Mouse (Mus musculus) limb, embryonic 12.5 days (tissue): ENCODE measurements around the gene Slc35e3. TPM values are rescaled to one million over a fixed set of nuclear protein-coding genes. Genes with fewer than 3 reads are reported as not detected.
"Not testable (repeated sequence)": the region's sequence is repeated elsewhere in the genome, so short reads cannot be mapped to it uniquely, and the experiment has no call there.

Experiments
- ATAC-seq: fragments of 200-750 bp; cut with Nextera tagmentation; 2 replicates; pipeline ENCODE4 v1.8.0; 2017; ENCODE audit warnings: low read depth, moderate TSS enrichment; ENCODE audit not compliant: insufficient number of reproducible peaks, insufficient read depth, low FRiP score, low TSS enrichment
- H3K27ac ChIP-seq: fragments of 300-500 bp; sonication (generic); 2 replicates; pipeline ENCODE4 v1.5.1; 2016; ENCODE audit warnings: mild to moderate bottlenecking, moderate library complexity
- H3K27me3 ChIP-seq: fragments of 300-500 bp; sonication (generic); 2 replicates; pipeline ENCODE4 v1.6.1; 2016; ENCODE audit warnings: mild to moderate bottlenecking, moderate library complexity
- H3K36me3 ChIP-seq: fragments of 300-500 bp; sonication (generic); 2 replicates; pipeline ENCODE4 v1.6.1; 2016; ENCODE audit warnings: mild to moderate bottlenecking, moderate library complexity
- H3K4me1 ChIP-seq: fragments of 300-500 bp; sonication (generic); replicated peaks from 2 replicates; pipeline ENCODE4 v1.6.1; 2016
- H3K4me2 ChIP-seq: fragments of 300-500 bp; sonication (generic); 2 replicates; pipeline ENCODE4 v1.6.1; 2016; ENCODE audit warnings: mild to moderate bottlenecking, moderate library complexity
- H3K4me3 ChIP-seq: fragments of 300-500 bp; sonication (generic); replicated peaks from 2 replicates; pipeline ENCODE4 v1.5.1; 2016; ENCODE audit warnings: mild to moderate bottlenecking
- H3K9ac ChIP-seq: fragments of 300-500 bp; sonication (generic); replicated peaks from 2 replicates; pipeline ENCODE4 v1.6.1; 2016; ENCODE audit warnings: mild to moderate bottlenecking, moderate library complexity
- H3K9me3 ChIP-seq: fragments of 300-500 bp; sonication (generic); 2 replicates; pipeline ENCODE4 v1.6.1; 2016; ENCODE audit warnings: mild to moderate bottlenecking, moderate library complexity
- WGBS: fragments of 180-500 bp; shearing (Covaris S2); methylation state at CpG from one replicate; pipeline ENCODE4 v1.1.7; 2016; 5-methylcytosine and 5-hydroxymethylcytosine counted together
- polyA plus RNA-seq: library from polyadenylated mRNA; unstranded; fragments of >200 nt; fragmentation: Nextera tagmentation; extraction: Ambion mirVana; gene quantifications from 2 replicates; pipeline ENCODE4 v1.2.1, GENCODE M21; 2016

Slc35e3 gene
- polyA plus RNA-seq, 1 experiment from 2014 or later, result 43.8 TPM

DNA sequence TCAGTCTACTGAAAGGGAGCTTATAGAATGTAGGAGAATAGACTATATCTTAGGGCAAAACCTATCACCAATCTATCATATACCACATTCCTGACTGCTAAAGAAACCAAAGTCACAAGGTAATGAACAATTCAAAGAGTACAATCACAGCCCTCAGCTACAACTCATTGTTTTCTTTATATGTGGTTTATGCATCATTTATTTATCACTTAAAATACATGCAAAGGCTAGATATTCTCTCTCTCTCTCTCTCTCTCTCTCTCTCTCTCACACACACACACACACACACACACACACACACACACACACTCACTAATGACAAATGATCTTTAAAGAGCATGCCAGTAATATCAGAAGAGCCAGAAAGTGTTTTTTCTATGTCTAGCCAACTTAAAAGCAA lies 40.4 kb downstream of the Slc35e3 start:
- Histone ChIP-seq H3K4me2 (no peak overlapping the region), H3K4me1 (peaks cover 10% of the 10 kb centered on the region), H3K9ac (no peak overlapping the region), H3K36me3 (peaks cover 71% of the 10 kb centered on the region), H3K4me3 (no peak overlapping the region), H3K9me3 (no peaks in the 10 kb centered on the region), H3K27ac (no peak overlapping the region), H3K27me3 (no peaks in the 10 kb centered on the region)
- no peak for ATAC-seq

DNA sequence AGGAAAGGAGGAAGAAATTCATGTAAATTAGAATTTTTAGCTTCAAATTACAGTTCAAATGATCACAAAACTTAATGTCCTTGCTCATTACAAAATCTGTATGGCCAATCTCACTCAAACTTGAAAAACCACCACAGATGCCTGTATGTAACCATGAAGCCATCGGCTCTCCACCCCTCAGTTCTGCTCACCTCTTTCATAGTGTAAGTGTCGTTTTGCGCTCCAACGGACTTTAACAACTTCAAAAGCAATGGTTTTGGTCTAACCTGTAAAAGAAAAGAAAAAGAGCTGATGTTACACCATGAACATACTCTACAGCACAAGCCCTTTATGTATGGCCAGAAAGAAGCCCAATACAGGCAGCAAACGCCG lies 41.2 kb downstream of the Slc35e3 start:
- H3K9ac ChIP-seq, result no peak overlapping the region
- peaks cover 79% of the 10 kb centered on the region for H3K36me3 ChIP-seq
- no peak overlapping the region for H3K4me3 ChIP-seq
- no peaks in the 10 kb centered on the region for H3K27me3 ChIP-seq
- H3K4me1 ChIP-seq, result peaks cover 10% of the 10 kb centered on the region
- WGBS, result 96% methylated on average over 6 of the region's 6 CpGs
- no peak overlapping the region for H3K4me2 ChIP-seq
- H3K9me3 ChIP-seq, result no peaks in the 10 kb centered on the region
- no peak for ATAC-seq
- no peak overlapping the region for H3K27ac ChIP-seq

DNA sequence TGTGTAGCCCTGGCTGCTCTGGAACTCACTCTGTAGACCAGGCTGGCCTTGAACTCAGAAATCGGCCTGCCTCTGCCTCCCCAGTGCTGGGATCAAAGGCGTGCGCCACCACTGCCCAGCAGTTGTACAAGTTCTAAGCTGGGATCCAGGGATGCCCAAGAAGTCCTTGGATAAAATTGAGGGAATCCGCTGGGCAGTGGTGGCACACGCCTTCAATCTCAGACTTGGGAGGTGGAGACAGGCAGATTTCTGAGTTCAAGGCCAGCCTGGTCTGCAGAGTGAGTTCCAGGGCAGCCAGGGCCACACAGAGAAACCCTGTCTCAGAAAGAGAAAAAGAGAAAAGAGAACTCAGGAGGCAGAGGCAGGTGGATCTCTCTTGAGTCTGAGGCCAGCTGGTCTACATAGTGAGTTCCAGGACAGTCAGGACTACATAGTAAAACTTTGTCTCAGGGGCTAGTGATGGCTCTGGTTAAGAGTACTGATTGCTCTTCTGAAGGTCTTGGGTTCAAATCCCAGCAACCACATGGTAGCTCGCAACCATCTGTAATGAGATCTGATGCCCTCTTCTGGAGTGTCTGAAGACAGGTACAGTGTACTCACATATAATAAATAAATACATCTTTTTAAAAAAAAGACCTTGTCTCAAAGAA lies 41.7 kb downstream of the Slc35e3 start:
- H3K4me2 ChIP-seq, ATAC-seq, H3K9ac ChIP-seq, H3K4me3 ChIP-seq, H3K27me3 ChIP-seq, H3K9me3 ChIP-seq, H3K27ac ChIP-seq, H3K4me1 ChIP-seq: not testable (repeated sequence)
- H3K36me3 ChIP-seq, result peaks cover 84% of the 10 kb centered on the region
- WGBS, result 95% methylated on average over 6 of the region's 6 CpGs

- no peak overlapping the region for H3K27ac ChIP-seq
- peaks cover 90% of the 10 kb centered on the region for H3K36me3 ChIP-seq
- no peaks in the 10 kb centered on the region for H3K4me1 ChIP-seq
- no peak overlapping the region for H3K4me2 ChIP-seq
- 93% methylated on average over 3 of the region's 3 CpGs for WGBS
- no peak overlapping the region for H3K9ac ChIP-seq
- no peaks in the 10 kb centered on the region for H3K9me3 ChIP-seq
- H3K27me3 ChIP-seq, result no peaks in the 10 kb centered on the region
- ATAC-seq, result no peak
- H3K4me3 ChIP-seq, result no peak overlapping the region
These were observed 42.7 kb downstream of the Slc35e3 start for GRCm38 (mm10) chr10:117703506-117703905.

GRCm38 (mm10) chr10:117702024-117702833 lies 43.9 kb downstream of the Slc35e3 start:
- Histone ChIP-seq H3K27me3 (no peaks in the 10 kb centered on the region), H3K36me3 (peaks cover 93% of the 10 kb centered on the region), H3K4me2 (no peak overlapping the region), H3K27ac (no peak overlapping the region), H3K9me3 (no peaks in the 10 kb centered on the region), H3K9ac (no peak overlapping the region), H3K4me3 (no peak overlapping the region), H3K4me1 (no peaks in the 10 kb centered on the region)
- no peak for ATAC-seq
- WGBS, result 96% methylated on average over 6 of the region's 6 CpGs

DNA sequence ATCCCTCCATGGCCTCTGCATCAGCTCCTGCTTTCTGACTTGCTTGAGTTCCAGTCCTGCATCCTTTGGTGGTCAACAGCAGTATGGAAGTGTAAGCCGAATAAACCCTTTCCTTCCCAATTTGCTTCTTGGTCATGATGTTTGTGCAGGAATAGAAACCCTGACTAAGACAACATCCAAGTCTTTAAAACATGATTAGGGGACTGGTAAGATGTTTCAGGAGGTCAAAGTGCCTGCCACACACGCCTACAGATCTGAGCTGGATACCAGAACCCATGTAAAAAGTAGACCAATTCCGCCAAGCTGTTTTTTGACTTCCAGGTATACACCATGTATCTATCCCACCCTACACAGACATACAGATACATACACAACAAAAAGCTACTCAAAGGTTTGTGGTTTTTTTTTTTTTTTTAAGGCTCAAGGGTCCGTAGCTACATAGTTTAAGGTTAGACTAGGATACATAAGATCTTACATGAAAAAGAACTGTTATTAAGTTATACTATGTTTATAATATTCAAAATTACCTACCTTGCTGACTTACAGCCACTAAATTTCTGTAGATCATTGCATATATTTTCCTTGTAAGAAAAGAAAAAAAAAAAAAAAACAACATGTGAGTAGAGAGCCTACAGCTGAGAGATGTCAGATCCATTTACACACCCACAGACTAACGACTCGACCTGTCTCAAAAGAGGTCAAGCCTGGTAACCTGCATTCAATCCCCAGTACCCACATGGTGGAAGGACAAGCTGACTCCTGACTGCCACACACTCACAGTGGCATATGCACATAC lies 44.9 kb downstream of the Slc35e3 start:
- no peak overlapping the region for H3K4me3 ChIP-seq
- no peak overlapping the region for H3K4me2 ChIP-seq
- no peak for ATAC-seq
- no peaks in the 10 kb centered on the region for H3K4me1 ChIP-seq
- no peaks in the 10 kb centered on the region for H3K27me3 ChIP-seq
- no peak overlapping the region for H3K27ac ChIP-seq
- WGBS, result 92% methylated on average over 6 of the region's 6 CpGs
- H3K9ac ChIP-seq, result no peak overlapping the region
- no peaks in the 10 kb centered on the region for H3K9me3 ChIP-seq
- peaks cover 93% of the 10 kb centered on the region for H3K36me3 ChIP-seq

DNA sequence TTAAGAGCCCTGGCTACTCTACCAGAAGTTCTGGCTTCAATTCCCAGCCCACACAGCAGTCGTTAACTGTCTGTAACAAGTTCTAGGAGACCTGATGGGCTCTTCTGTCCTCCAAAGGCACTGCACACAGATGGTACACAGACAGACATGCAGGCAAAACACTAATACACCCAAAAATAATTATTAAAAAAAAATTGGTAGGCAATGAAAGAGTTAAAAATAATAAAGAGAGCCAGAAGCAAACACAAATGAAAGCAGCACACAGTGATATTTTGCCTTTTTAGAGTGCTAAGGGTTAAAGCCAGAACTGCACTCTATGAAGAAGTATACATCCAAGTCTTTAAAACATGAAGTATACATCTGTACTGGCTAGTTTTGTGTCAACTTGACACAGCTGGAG lies 45.7 kb downstream of the Slc35e3 start:
- Histone ChIP-seq H3K9me3 (no peaks in the 10 kb centered on the region), H3K4me2 (no peak overlapping the region), H3K4me3 (no peak overlapping the region), H3K27ac (no peak overlapping the region), H3K9ac (no peak overlapping the region), H3K36me3 (peaks cover 96% of the 10 kb centered on the region), H3K27me3 (no peaks in the 10 kb centered on the region), H3K4me1 (no peaks in the 10 kb centered on the region)
- ATAC-seq, result no peak
- WGBS, result 86% methylated on average over 1 of the region's 1 CpGs

- peaks cover 96% of the 10 kb centered on the region for H3K36me3 ChIP-seq
- H3K27ac ChIP-seq, result no peak overlapping the region
- H3K9ac ChIP-seq, result no peak overlapping the region
- WGBS, result 98% methylated on average over 4 of the region's 4 CpGs
- no peaks in the 10 kb centered on the region for H3K9me3 ChIP-seq
- no peak overlapping the region for H3K4me3 ChIP-seq
- ATAC-seq, result no peak
- no peak overlapping the region for H3K4me2 ChIP-seq
- H3K4me1 ChIP-seq, result no peaks in the 10 kb centered on the region
- H3K27me3 ChIP-seq, result no peaks in the 10 kb centered on the region
These were observed 46.3 kb downstream of the Slc35e3 start for GRCm38 (mm10) chr10:117699914-117700313.

GRCm38 (mm10) chr10:117698313-117699138 lies 47.6 kb downstream of the Slc35e3 start:
- H3K27ac ChIP-seq, result no peak overlapping the region
- H3K27me3 ChIP-seq, result no peaks in the 10 kb centered on the region
- H3K9me3 ChIP-seq, result no peaks in the 10 kb centered on the region
- H3K4me1 ChIP-seq, result no peaks in the 10 kb centered on the region
- H3K36me3 ChIP-seq, result peaks cover 94% of the 10 kb centered on the region
- 93% methylated on average over 10 of the region's 10 CpGs for WGBS
- H3K4me2 ChIP-seq, result no peak overlapping the region
- no peak overlapping the region for H3K9ac ChIP-seq
- ATAC-seq, result no peak
- H3K4me3 ChIP-seq, result no peak overlapping the region

DNA sequence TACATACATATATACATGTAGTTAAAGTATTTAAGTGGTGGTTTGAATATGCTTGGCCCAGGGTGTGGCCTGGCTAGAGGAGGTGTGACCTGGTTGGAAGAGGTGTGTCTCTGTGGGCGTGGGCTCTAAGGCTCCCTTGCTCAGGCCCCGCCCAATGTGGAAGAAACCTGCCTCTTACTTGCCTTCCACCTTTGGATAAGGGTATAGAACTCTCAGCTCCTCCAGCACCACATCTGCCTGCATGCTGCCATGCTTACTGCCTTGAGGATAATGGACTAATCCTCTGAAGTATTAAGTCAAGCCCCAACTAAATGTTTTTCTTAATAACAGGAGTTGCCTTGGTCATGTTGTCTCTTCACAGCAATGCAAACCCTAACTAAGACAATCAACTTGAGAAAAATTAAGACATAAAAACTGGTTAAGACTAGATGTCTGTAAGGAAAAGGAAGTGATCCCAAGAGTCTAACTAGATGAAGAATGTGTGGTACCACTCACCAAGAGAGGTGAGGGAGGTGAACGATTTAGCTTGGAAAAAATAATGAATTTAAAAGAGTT lies 48.5 kb downstream of the Slc35e3 start:
- Histone ChIP-seq H3K4me2 (no peak overlapping the region), H3K4me1 (no peaks in the 10 kb centered on the region), H3K27me3 (no peaks in the 10 kb centered on the region), H3K4me3 (no peak overlapping the region), H3K9ac (no peak overlapping the region), H3K36me3 (peaks cover 92% of the 10 kb centered on the region), H3K27ac (no peak overlapping the region), H3K9me3 (no peaks in the 10 kb centered on the region)
- 90% methylated on average over 3 of the region's 3 CpGs for WGBS
- ATAC-seq, result no peak
